Mouse (Mus musculus): ENCODE measurements around the gene Vmn1r159.
"Not testable (repeated sequence)": the region's sequence is repeated elsewhere in the genome, so short reads cannot be mapped to it uniquely, and the experiment has no call there.

DNA sequence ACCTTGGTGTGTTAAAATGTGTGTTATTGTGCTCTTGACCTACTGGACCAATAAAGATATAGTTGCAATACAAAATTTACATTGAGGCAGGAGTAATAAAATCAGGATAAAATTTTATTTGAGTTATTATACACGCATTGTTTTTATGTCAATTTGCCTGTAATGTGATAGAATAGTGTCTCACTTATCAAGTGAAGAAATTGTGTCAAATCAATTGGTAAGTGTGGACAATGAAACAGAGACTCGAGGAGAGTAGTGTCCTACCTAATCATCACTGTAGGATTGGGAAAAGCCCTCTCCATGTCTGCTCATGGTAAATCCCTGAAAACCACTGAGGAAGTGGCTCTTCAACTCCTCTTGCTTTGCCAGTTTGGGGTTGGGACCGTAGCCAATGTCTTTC lies 27.5 kb upstream of the Vmn1r159 start, which contains the start of gene Vmn1r160:
- not testable (repeated sequence) for TF ChIP-seq CTCF (IDR thresholded peaks at IDR 0.05; ENCODE audit: borderline replicate concordance, insufficient read depth, low read depth, low read length); POLR2A (IDR thresholded peaks at IDR 0.05; ENCODE audit: borderline replicate concordance, insufficient read depth, low read length)
